Mouse (Mus musculus) olfactory bulb, adult 2 months (tissue): ENCODE results near the gene Sox5.

Source experiments
- CTCF ChIP-seq: fragments of 200-500 bp; IDR thresholded peaks from 2 replicates; pipeline ENCODE4 v1.5.1; 2012; ENCODE audit warnings: low read depth, mild to moderate bottlenecking, low read length, moderate library complexity; ENCODE audit not compliant: insufficient read depth
- POLR2A ChIP-seq: fragments of 200-500 bp; IDR thresholded peaks from 2 replicates; pipeline ENCODE4 v1.6.1; 2012; ENCODE audit warnings: mild to moderate bottlenecking, low read depth, low read length, moderate library complexity; ENCODE audit not compliant: insufficient read depth

- no peak for TF ChIP-seq POLR2A
- TF ChIP-seq CTCF, result no peak
Observed at GRCm38 (mm10) chr6:144351049-144351448, 430.7 kb downstream of the Sox5 start.
